Mouse (Mus musculus): ENCODE data around the gene Fars2.

Fars2 gene

DNA sequence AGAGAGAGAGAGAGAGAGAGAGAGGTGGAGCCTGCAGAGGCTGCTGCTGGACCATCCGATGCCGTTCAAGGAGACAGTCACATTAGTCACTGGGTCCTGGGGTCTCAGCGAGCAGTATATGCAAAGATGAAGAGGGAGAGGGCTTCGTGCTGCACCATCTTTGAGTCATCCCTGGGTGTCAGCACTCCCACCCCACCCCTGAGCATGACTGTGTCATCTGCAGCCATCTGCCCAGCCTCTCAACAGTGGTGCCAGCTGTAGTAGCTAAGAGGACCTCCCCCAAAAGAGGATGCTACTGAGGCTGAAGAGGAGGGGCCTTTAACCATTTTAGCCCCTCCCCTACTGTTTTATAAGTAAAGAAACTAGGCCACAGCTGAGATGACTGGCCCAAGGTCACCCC lies 459.6 kb downstream of the Fars2 start:
- DNase-seq (ENCODE audit: low read depth, low spot score): no peak

- no peak for DNase-seq (ENCODE audit: low read depth, low spot score)
Measured at GRCm38 (mm10) chr13:36577916-36578568, 460.8 kb downstream of the Fars2 start.

DNA sequence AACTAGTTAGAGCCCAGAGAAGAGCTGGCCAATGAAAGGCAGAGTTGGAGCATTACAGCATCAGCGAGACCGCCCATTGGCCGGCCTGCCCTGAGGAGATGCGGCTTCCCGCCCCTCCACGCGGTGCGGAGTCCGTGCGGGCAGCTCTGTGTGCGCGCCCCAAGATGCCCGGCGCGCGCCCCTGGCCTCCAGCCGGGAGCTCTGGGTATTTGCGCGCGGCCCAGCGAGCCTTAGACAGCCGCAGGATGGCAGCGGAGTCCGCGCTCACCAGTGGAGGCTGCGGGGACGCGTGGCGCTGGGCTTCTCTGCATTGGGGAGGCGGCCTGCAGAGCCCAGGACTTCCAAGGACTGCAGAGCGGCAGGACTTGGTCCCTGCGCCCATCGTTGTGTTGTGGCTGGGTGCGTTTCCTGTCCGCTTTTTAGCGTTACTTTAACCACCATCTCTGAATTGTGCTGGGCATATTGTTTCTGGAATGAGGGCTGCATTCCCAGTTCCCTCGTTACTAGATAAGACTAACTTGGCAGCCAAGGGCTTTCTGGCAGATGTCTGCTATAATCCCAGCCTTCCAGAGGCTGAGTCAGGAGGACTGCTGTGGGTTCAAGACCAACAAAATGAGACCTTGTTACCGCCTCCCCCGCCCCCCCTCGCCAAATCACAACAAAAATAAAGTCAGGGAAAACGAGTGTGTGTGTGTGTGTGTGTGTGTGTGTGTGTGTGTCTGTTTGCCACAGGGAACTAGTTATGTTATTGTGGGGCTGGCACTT lies 461.5 kb downstream of the Fars2 start:
- DNase-seq (ENCODE audit: low read depth, low spot score): no peak

DNA sequence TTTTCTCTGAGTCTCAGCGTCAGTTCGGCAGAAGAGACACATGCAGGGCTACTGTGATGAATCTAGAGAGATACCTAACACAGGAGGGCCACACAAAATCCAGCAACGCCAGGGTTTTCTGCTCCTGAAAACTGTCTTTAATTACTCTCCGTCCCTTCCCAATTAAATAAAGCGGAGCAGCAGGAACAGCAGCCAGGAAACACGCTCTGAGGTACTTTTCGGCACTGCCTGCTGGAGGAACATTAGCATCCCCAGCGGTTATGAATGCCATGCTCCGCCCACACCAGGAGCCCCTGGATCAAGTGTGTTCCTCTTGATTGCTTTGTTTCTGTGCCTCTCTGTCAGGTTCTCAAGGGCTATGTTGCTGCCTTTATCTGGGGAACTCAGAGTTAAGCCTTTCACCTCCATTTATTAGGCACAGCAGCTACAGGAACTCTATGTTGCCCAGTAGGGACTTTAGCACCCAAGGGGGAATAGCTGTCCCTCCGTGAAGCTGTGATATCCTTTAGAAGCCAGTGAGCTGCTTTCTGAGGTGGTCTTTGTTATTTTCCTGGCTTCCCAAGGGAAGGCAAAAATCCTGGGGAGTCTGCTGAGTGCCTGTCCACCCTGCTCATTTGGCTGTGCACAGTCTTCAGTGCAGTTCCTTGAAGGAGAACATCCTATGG lies 465.3 kb downstream of the Fars2 start:
- no peak for DNase-seq (ENCODE audit: low read depth, low spot score)

- DNase-seq (ENCODE audit: low read depth, low spot score): no peak
Measured at GRCm38 (mm10) chr13:36583481-36584151, 466.4 kb downstream of the Fars2 start.

GRCm38 (mm10) chr13:36584197-36584596 lies 467.0 kb downstream of the Fars2 start:
- DNase-seq (ENCODE audit: low read depth, low spot score): no peak

- no peak for DNase-seq (ENCODE audit: low read depth, low spot score)
Measured at GRCm38 (mm10) chr13:36589092-36589491, 471.9 kb downstream of the Fars2 start.

DNA sequence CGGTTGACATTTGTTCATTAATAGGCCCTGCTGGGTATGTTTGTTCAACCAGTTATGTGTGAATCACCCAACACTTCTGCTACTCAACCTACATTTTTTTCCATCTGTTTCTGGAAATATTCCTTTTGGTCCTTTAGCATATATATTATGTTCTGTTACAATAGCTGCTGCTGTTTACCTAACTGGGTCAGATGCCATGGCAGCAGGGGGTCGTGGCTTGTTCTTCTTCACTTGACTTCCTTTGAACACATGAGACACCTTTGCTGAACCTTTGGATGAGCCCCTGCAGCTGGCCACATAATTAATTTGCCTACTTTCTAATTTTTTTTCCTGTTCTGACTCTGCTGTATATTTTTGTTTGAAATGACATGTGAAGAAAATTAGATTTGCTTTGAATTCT lies 475.1 kb downstream of the Fars2 start:
- no peak for DNase-seq (ENCODE audit: low read depth, low spot score)

GRCm38 (mm10) chr13:36606717-36607116 lies 489.5 kb downstream of the Fars2 start:
- no peak for DNase-seq (ENCODE audit: low read depth, low spot score)

DNA sequence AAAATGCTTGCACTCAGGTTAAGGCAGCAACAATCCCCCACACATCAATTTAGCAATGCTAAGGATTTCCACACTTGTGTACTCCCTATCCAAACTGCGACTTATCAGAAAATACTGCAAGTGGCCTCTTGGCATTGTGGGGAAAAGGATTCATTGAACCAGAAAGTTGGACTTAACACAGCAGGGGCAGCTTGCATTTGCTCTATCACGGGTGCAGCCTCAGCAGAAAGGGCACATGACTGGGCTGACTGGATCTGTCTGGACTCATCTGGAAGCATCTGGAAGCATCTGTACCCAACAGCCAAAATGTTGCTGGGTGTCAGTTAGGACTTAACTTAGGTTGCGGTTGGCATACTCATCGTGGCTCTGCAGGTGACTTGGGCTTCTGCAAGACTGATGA lies 490.7 kb downstream of the Fars2 start:
- no peak for DNase-seq (ENCODE audit: low read depth, low spot score)

DNA sequence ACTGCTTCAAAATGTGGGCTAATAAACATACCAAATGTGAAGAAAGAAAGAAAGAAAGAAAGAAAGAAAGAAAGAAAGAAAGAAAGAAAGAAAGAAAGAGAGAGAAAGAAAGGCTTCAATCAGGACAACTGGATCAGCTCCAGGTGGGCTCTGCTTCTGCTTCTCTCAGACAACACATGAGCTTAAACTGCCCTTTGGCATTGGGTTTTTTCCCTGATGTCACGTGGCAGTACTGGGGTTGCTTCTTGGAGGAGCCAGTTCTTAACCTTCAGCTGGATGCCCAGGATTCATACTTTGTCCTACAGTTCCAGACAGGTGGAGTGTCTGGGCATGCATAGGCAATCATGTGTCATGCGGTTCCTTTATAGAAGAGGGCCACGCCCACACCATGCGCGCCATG lies 493.2 kb downstream of the Fars2 start:
- no peak for DNase-seq (ENCODE audit: low read depth, low spot score)

DNA sequence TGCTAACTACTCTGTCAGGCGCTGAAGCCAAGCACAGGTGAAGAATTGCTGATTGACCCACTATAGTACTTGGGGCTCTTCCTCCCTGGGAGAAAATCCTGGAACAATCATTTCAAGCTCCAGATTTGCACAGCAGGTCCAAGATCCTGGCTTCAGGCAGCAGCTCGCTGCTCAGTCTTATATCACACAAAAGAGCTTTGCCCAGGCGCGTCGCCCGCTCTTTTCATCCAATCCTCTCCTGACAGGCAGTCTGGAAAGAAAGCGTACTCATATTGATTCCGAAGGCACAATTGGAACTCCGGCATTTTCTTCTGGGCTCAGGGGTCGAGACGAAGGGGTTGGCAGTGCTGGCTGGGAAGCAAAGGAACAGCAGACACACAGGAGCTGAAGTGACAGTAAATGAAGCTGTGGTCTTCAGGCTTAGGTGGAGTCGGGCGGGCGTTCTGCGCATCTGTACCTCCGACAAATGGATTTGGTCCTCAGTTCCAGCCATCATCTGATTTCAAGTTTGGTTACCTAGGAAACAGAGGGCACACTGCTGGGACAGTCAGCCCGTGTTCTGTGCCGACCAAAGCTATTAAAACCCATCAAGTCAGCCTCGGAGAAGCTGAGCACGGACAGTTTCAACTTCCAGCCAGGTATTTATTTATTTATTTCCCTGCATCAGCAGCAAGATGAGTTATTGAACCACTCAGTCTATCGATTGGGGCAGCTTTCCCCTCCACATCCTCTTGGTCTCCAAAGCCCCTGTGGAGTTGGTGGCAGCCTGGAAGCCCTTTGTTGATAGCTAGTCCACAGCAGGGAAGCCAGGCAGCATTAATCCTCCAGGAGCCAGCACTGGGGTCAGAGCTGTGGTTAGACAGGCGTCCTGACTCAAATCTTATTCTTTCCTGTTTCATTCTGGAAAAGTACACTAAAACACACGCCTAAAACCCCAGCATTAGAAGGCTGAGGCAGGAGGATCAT lies 495.9 kb downstream of the Fars2 start:
- no peak for DNase-seq (ENCODE audit: low read depth, low spot score)

- no peak for DNase-seq (ENCODE audit: low read depth, low spot score)
Measured at GRCm38 (mm10) chr13:36620498-36621332, 503.5 kb downstream of the Fars2 start.

GRCm38 (mm10) chr13:36621333-36621659 lies 504.1 kb downstream of the Fars2 start:
- no peak for DNase-seq (ENCODE audit: low read depth, low spot score)

- DNase-seq (ENCODE audit: low read depth, low spot score): no peak
Measured at GRCm38 (mm10) chr13:36623556-36623955, 506.3 kb downstream of the Fars2 start.

GRCm38 (mm10) chr13:36629154-36629553 lies 511.9 kb downstream of the Fars2 start:
- no peak for DNase-seq (ENCODE audit: low read depth, low spot score)

GRCm38 (mm10) chr13:36648257-36648656 lies 531.0 kb downstream of the Fars2 start:
- DNase-seq (ENCODE audit: low read depth, low spot score): no peak

DNA sequence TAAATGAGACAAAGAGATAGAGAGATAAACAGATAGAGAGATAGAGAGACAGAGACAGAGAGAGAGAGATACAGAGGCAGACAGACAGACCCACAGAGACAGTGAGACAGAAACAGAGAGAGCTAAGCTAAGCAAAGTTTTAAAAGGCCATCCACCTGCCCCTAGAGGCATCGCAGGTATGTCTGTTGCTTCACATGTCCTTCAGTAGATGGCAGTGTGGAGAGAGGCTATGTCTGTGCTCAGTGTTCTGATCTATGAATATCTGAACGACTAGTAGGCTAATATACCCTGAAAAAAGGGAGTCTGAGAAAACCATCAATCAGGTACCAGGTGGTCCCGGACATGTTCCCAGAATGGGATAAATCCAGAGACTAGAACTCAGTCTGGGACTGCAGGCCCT lies 537.0 kb downstream of the Fars2 start:
- no peak for DNase-seq (ENCODE audit: low read depth, low spot score)

- no peak for DNase-seq (ENCODE audit: low read depth, low spot score)
Measured at GRCm38 (mm10) chr13:36679345-36679744, 562.1 kb downstream of the Fars2 start.

- DNase-seq (ENCODE audit: low read depth, low spot score): no peak
Measured at GRCm38 (mm10) chr13:36680690-36681355, 563.6 kb downstream of the Fars2 start.
